15 mouse cellular contexts compared by ENCODE assay signal in the genomic region with DNA sequence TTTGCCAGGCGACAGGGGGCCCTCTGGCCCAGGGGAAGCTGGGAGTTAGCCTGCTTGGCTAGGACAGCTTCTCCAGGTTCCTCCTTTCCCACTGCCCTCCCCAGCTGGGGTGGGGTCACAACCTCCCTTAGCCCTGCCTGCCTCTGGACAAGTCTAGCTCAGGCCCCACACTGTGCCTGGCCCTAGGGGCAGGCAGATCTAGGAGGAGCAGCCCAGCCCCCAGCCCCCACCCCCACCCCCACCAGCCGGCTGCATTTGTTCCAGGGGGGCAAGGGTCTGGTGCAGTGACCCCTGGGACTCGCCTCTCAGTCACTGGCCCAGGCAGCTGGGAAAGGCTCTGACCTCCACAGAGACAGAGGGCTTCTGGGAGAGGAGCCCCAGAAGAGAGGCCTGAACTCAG.
DNase-seq lines count a peak whose midpoint lies in the region; ATAC-seq lines count a peak whose summit lies in the region.
"Had no signal": no experiment of that assay in that cellular context is flagged by ENCODE, and none has a peak within 500 bp of the region (broad histone marks: within the 10 kb centered on the region; RNA-seq: fewer than 3 reads in every experiment).

No protein-coding gene starts in this region.

- no peak for DNase-seq in heart, embryonic 10.5 days (ENCODE audit: low spot score)
- DNase-seq in heart, adult 9 months (ENCODE audit: low spot score in 2 of 2), result no peak
- DNase-seq in lung, adult 18-20 months, result no peak
- DNase-seq in embryonic facial prominence, embryonic 11.5 days (ENCODE audit: low spot score), result no peak
- no peak for DNase-seq in gastrocnemius, postnatal 14 days
- DNase-seq: cerebellum, postnatal 25 days; heart, postnatal 10 days; lung, postnatal 4 days; right cerebral cortex, postnatal 14 days; thymus, postnatal 4 days had no signal

- peak overlapping the region; percentile 49 for H3K27ac ChIP-seq in heart, embryonic 10.5 days
- H3K27ac ChIP-seq in lung, embryonic 16.5 days (ENCODE audit: low read length), result no peak overlapping the region
- 0 out of 2 replicates have a peak overlapping the region, but pooled peaks have one; percentile 38 for H3K27ac ChIP-seq in embryonic facial prominence, embryonic 11.5 days (replicated peaks; ENCODE audit: low read depth, low read length)
- H3K27ac ChIP-seq in neural tube, embryonic 13.5 days (replicated peaks), result no peak overlapping the region
- H3K27ac ChIP-seq: kidney, embryonic 15.5 days; stomach, postnatal 0 days had no signal

- H3K9me3 ChIP-seq in heart, embryonic 10.5 days, result no peaks in the 10 kb centered on the region
- no peaks in the 10 kb centered on the region for H3K9me3 ChIP-seq in lung, embryonic 16.5 days (ENCODE audit: control insufficient read depth, low read length)
- no peaks in the 10 kb centered on the region for H3K9me3 ChIP-seq in embryonic facial prominence, embryonic 11.5 days (replicated peaks; ENCODE audit: control insufficient read depth, low read length)
- H3K9me3 ChIP-seq in neural tube, embryonic 13.5 days, result no peaks in the 10 kb centered on the region
- H3K9me3 ChIP-seq: kidney, embryonic 15.5 days had no signal

- no peak overlapping the region for H3K4me3 ChIP-seq in heart, embryonic 10.5 days
- H3K4me3 ChIP-seq in lung, embryonic 16.5 days (ENCODE audit: low read length), result no peak overlapping the region
- H3K4me3 ChIP-seq in embryonic facial prominence, embryonic 11.5 days (ENCODE audit: low read depth, low read length), result no peak overlapping the region
- H3K4me3 ChIP-seq in neural tube, embryonic 13.5 days, result no peak overlapping the region

- no peaks in the 10 kb centered on the region for H3K36me3 ChIP-seq in heart, embryonic 10.5 days
- no peaks in the 10 kb centered on the region for H3K36me3 ChIP-seq in lung, embryonic 16.5 days (ENCODE audit: control insufficient read depth, insufficient read depth, low read length)
- H3K36me3 ChIP-seq in embryonic facial prominence, embryonic 11.5 days (replicated peaks; ENCODE audit: control insufficient read depth, insufficient read depth, low read depth, low read length), result no peaks in the 10 kb centered on the region
- H3K36me3 ChIP-seq in neural tube, embryonic 13.5 days, result no peaks in the 10 kb centered on the region
- H3K36me3 ChIP-seq: kidney, embryonic 15.5 days had no signal

- 19% methylated on average over 3 of the region's 3 CpGs for WGBS in heart, embryonic 10.5 days
- 55% methylated on average over 3 of the region's 3 CpGs for WGBS in lung, embryonic 16.5 days
- whole genome bisulfite sequencing in embryonic facial prominence, embryonic 11.5 days, result 10% methylated on average over 3 of the region's 3 CpGs
- WGBS in neural tube, embryonic 13.5 days, result 20% methylated on average over 3 of the region's 3 CpGs

- no peak for ATAC-seq in lung, embryonic 16.5 days (ENCODE audit: low read depth)
- no peak; the same call in 1 of the 2 replicates for ATAC-seq in embryonic facial prominence, embryonic 11.5 days (replicated peaks; ENCODE audit: insufficient number of reproducible peaks, low FRiP score, low TSS enrichment, low read depth)
- ATAC-seq in neural tube, embryonic 13.5 days (ENCODE audit: low read depth), result no peak
- ATAC-seq: inflammation-experienced regulatory T-cells, adult 6 months had no signal

- intact Hi-C loops in gastrocnemius, postnatal 14 days (cut with DNase I; ENCODE audit: low total_unique reads), result loop anchor here (5.0 to 10.0 kb wide), 3 partner anchors 379 to 1627 kb away; a partner anchor contains a TSS

- peaks cover 31% of the 10 kb centered on the region; the same call in 1 of the 2 replicates for H3K27me3 ChIP-seq in heart, embryonic 10.5 days (ENCODE audit: insufficient read depth, poor library complexity, severe bottlenecking)
- H3K27me3 ChIP-seq in lung, embryonic 16.5 days (ENCODE audit: control insufficient read depth, insufficient read depth, low read depth, low read length), result no peaks in the 10 kb centered on the region
- no peaks in the 10 kb centered on the region for H3K27me3 ChIP-seq in embryonic facial prominence, embryonic 11.5 days (ENCODE audit: control insufficient read depth, insufficient read depth, low read length)
- no peaks in the 10 kb centered on the region; the same call in 1 of the 2 replicates for H3K27me3 ChIP-seq in neural tube, embryonic 13.5 days

- peak overlapping the region; percentile 13; the same call in 1 of the 2 replicates for H3K9ac ChIP-seq in lung, embryonic 16.5 days (ENCODE audit: low read length)
- no peak overlapping the region for H3K9ac ChIP-seq in embryonic facial prominence, embryonic 11.5 days (replicated peaks; ENCODE audit: low read length)
- H3K9ac ChIP-seq in neural tube, embryonic 13.5 days, result no peak overlapping the region
- H3K9ac ChIP-seq: kidney, embryonic 15.5 days had no signal

- H3K4me2 ChIP-seq in lung, embryonic 16.5 days (ENCODE audit: low read depth, low read length), result no peak overlapping the region
- no peak overlapping the region; the same call in 1 of the 2 replicates for H3K4me2 ChIP-seq in embryonic facial prominence, embryonic 11.5 days (ENCODE audit: low read depth, low read length)
- H3K4me2 ChIP-seq in neural tube, embryonic 13.5 days, result 0 out of 2 replicates have a peak overlapping the region, but pooled peaks have one; percentile 5

- H3K4me1 ChIP-seq in heart, embryonic 10.5 days, result peaks cover 61% of the 10 kb centered on the region
- peaks cover 15% of the 10 kb centered on the region for H3K4me1 ChIP-seq in lung, embryonic 16.5 days (replicated peaks; ENCODE audit: control insufficient read depth, insufficient read depth, low read length)
- H3K4me1 ChIP-seq in embryonic facial prominence, embryonic 11.5 days (ENCODE audit: control insufficient read depth, insufficient read depth, low read length), result peaks cover 9% of the 10 kb centered on the region
- peaks cover 67% of the 10 kb centered on the region for H3K4me1 ChIP-seq in neural tube, embryonic 13.5 days (replicated peaks)

Comparison
In these comparisons a context has a peak if more than half of its experiments do, and no peak if none do; other contexts are left out.
1. H3K27ac ChIP-seq: peak in heart, embryonic 10.5 days (single experiment) and embryonic facial prominence, embryonic 11.5 days (single experiment); none in lung, embryonic 16.5 days (single experiment) and neural tube, embryonic 13.5 days (single experiment).